ENCODE assay signal across 19 mouse cellular contexts in the genomic region with DNA sequence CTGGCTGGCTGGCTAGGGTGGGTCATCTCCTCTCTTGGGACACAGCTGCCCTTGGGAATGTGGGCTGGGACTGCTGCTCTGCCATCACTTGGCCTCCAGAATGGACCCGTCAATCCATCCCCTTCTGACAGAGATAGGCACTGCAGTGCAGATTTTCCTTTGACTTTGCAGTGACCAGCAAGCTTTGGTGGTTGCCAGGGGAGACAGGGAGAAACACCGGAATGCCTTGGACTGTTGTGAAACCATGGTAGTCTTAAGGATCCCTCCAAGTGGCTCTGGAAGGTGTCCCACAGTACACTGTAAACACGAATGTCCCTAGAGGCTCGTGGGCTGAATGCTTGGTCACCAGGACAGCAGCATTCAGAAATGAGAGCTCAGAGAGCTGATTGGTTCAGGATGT. TPM values are rescaled to one million over a fixed set of nuclear protein-coding genes. Genes with fewer than 3 reads are reported as not detected.
DNase-seq lines count a peak whose midpoint lies in the region; ATAC-seq and TF ChIP-seq lines count a peak whose summit lies in the region.
"Had no signal": no experiment of that assay in that cellular context is flagged by ENCODE, and none has a peak within 500 bp of the region (broad histone marks: within the 10 kb centered on the region; RNA-seq: fewer than 3 reads in every experiment).

No protein-coding gene starts in this region.

- H3K27ac ChIP-seq in heart, postnatal 0 days (ENCODE audit: low read depth): no peak overlapping the region
- H3K27ac ChIP-seq in stomach, embryonic 15.5 days: peak overlapping the region; percentile 40; the same call in 1 of the 2 replicates
- no peak overlapping the region for H3K27ac ChIP-seq in stomach, postnatal 0 days (replicated peaks)
- H3K27ac ChIP-seq: forebrain, embryonic 12.5 days; heart, embryonic 10.5 days; liver, embryonic 14.5 days had no signal

- H3K4me2 ChIP-seq in heart, postnatal 0 days (ENCODE audit: low read depth, low read length): no peak overlapping the region
- H3K4me2 ChIP-seq in stomach, embryonic 15.5 days: no peak overlapping the region
- no peak overlapping the region for H3K4me2 ChIP-seq in stomach, postnatal 0 days (replicated peaks; ENCODE audit: low read depth)
- H3K4me2 ChIP-seq: forebrain, embryonic 12.5 days had no signal

- H3K36me3 ChIP-seq in heart, postnatal 0 days (replicated peaks; ENCODE audit: control insufficient read depth, insufficient read depth, low read length): no peaks in the 10 kb centered on the region
- H3K36me3 ChIP-seq in stomach, embryonic 15.5 days: no peaks in the 10 kb centered on the region
- H3K36me3 ChIP-seq in stomach, postnatal 0 days (ENCODE audit: control insufficient read depth, insufficient read depth, low read length): no peaks in the 10 kb centered on the region
- H3K36me3 ChIP-seq: forebrain, embryonic 12.5 days; G1E; heart, embryonic 10.5 days had no signal

- H3K4me1 ChIP-seq in heart, postnatal 0 days (ENCODE audit: control insufficient read depth, insufficient read depth): 0 out of 2 replicates have a peak, but pooled peaks cover 11% of the 10 kb centered on the region
- peaks cover 16% of the 10 kb centered on the region; the same call in 1 of the 2 replicates for H3K4me1 ChIP-seq in stomach, embryonic 15.5 days
- no peaks in the 10 kb centered on the region for H3K4me1 ChIP-seq in stomach, postnatal 0 days (replicated peaks; ENCODE audit: control insufficient read depth, insufficient read depth)
- H3K4me1 ChIP-seq: forebrain, embryonic 12.5 days had no signal

- no peak overlapping the region for H3K9ac ChIP-seq in heart, postnatal 0 days (replicated peaks; ENCODE audit: low read depth, low read length)
- H3K9ac ChIP-seq in stomach, embryonic 15.5 days: no peak overlapping the region
- H3K9ac ChIP-seq in stomach, postnatal 0 days (ENCODE audit: low read length): no peak overlapping the region
- H3K9ac ChIP-seq: forebrain, embryonic 12.5 days; liver, embryonic 14.5 days had no signal

- H3K4me3 ChIP-seq in heart, postnatal 0 days (ENCODE audit: low read depth, low read length): no peak overlapping the region
- H3K4me3 ChIP-seq in stomach, embryonic 15.5 days (replicated peaks): no peak overlapping the region
- H3K4me3 ChIP-seq in stomach, postnatal 0 days (ENCODE audit: low read depth, low read length): no peak overlapping the region
- H3K4me3 ChIP-seq: forebrain, embryonic 12.5 days; heart, embryonic 10.5 days had no signal

- TF ChIP-seq EP300 in heart, postnatal 0 days (IDR thresholded peaks at IDR 0.05; ENCODE audit: low read depth): no peak
- TF ChIP-seq EP300 in stomach, postnatal 0 days (optimal IDR thresholded peaks at IDR 0.05): no peak

- H3K27me3 ChIP-seq in heart, postnatal 0 days (ENCODE audit: control insufficient read depth, insufficient read depth, low read length): no peaks in the 10 kb centered on the region
- no peaks in the 10 kb centered on the region for H3K27me3 ChIP-seq in stomach, embryonic 15.5 days (replicated peaks)
- H3K27me3 ChIP-seq in stomach, postnatal 0 days (ENCODE audit: control insufficient read depth, insufficient read depth, low read length): no peaks in the 10 kb centered on the region
- H3K27me3 ChIP-seq: forebrain, embryonic 12.5 days had no signal

- WGBS in heart, postnatal 0 days: 37% methylated on average over 4 of the region's 4 CpGs
- 57% methylated on average over 4 of the region's 4 CpGs for WGBS in stomach, embryonic 15.5 days
- 50% methylated on average over 4 of the region's 4 CpGs for WGBS in stomach, postnatal 0 days

- no peaks in the 10 kb centered on the region for H3K9me3 ChIP-seq in heart, postnatal 0 days (replicated peaks; ENCODE audit: control insufficient read depth, low read length)
- no peaks in the 10 kb centered on the region for H3K9me3 ChIP-seq in stomach, embryonic 15.5 days
- H3K9me3 ChIP-seq in stomach, postnatal 0 days (ENCODE audit: control insufficient read depth, low read length): no peaks in the 10 kb centered on the region
- H3K9me3 ChIP-seq: forebrain, embryonic 12.5 days; G1E; heart, embryonic 10.5 days had no signal

- peak; percentile 19 for DNase-seq in heart, postnatal 0 days (ENCODE audit: low spot score)
- DNase-seq in heart, adult 11 months: no peak
- no peak for DNase-seq in stomach, postnatal 0 days (ENCODE audit: low spot score)
- DNase-seq in lung, postnatal 10 days: peak; percentile 84
- no peak for DNase-seq in frontal cortex, postnatal 25 days (ENCODE audit: low spot score in 2 of 2)
- DNase-seq in cerebellum, adult 11-12 months: no peak
- DNase-seq: cerebellum, adult 11 months; right cerebral cortex, postnatal 4 days; thymus, postnatal 36 days had no signal

- ATAC-seq in heart, postnatal 0 days (ENCODE audit: insufficient read depth, low read depth): peak; percentile 42; the same call in 1 of the 2 replicates
- ATAC-seq in stomach, embryonic 15.5 days (ENCODE audit: insufficient read depth, low FRiP score, low read depth): no peak
- no peak for ATAC-seq in stomach, postnatal 0 days (ENCODE audit: low FRiP score, low TSS enrichment)

- TF ChIP-seq CTCF in heart, postnatal 0 days (IDR thresholded peaks at IDR 0.05; ENCODE audit: low read depth): no peak
- TF ChIP-seq CTCF in stomach, postnatal 0 days (IDR thresholded peaks at IDR 0.05; ENCODE audit: low read depth): no peak

RNA-seq across cellular contexts. Expression of gene Otud3, which starts 25.7 kb away (rescaled TPM):
- 5.8 and 12.4 TPM in 2 replicates for total RNA-seq in heart, postnatal 0 days (2014; rRNA removed; ENCODE audit: low replicate concordance)
- 3.5 and 4.1 TPM in 2 replicates for polyA plus RNA-seq in heart, postnatal 0 days (2015; fragmentation: Nextera tagmentation; extraction: Ambion mirVana)
- polyA plus RNA-seq in stomach, embryonic 15.5 days (2015; fragmentation: Nextera tagmentation; extraction: Ambion mirVana): 6.8 and 8.1 TPM in 2 replicates
- polyA plus RNA-seq in stomach, postnatal 0 days (2015; fragmentation: Nextera tagmentation; extraction: Ambion mirVana): 2.4 and 2.6 TPM in 2 replicates

RNA-seq across cellular contexts. Expression of gene Rnf186, which starts 27.4 kb away (rescaled TPM):
- not detected in 2 replicates for total RNA-seq in heart, postnatal 0 days (2014; rRNA removed; ENCODE audit: low replicate concordance)
- 0.10 TPM in 1 of 2 replicates, not detected in the other for polyA plus RNA-seq in heart, postnatal 0 days (2015; fragmentation: Nextera tagmentation; extraction: Ambion mirVana)
- polyA plus RNA-seq in stomach, embryonic 15.5 days (2015; fragmentation: Nextera tagmentation; extraction: Ambion mirVana): 22.7 and 26.1 TPM in 2 replicates
- 17.6 and 24.8 TPM in 2 replicates for polyA plus RNA-seq in stomach, postnatal 0 days (2015; fragmentation: Nextera tagmentation; extraction: Ambion mirVana)
- total RNA-seq: common myeloid progenitor, adult 5-6 weeks; hematopoietic stem cell, adult 5-6 weeks; layer of hippocampus, postnatal 25 days had no signal
- polyA plus RNA-seq: embryonic facial prominence, embryonic 14.5 days; forebrain, embryonic 12.5 days; G1E; limb, embryonic 11.5 days had no signal

RNA-seq across cellular contexts. Expression of gene Tmco4, which starts 33.2 kb away (rescaled TPM):
- total RNA-seq in heart, postnatal 0 days (2014; rRNA removed; ENCODE audit: low replicate concordance): 16.9 and 18.8 TPM in 2 replicates
- polyA plus RNA-seq in heart, postnatal 0 days (2015; fragmentation: Nextera tagmentation; extraction: Ambion mirVana): 6.2 and 7.7 TPM in 2 replicates
- polyA plus RNA-seq in stomach, embryonic 15.5 days (2015; fragmentation: Nextera tagmentation; extraction: Ambion mirVana): 9.2 and 9.4 TPM in 2 replicates
- polyA plus RNA-seq in stomach, postnatal 0 days (2015; fragmentation: Nextera tagmentation; extraction: Ambion mirVana): 10.3 and 10.8 TPM in 2 replicates

Comparison
In these comparisons a context has a peak if more than half of its experiments do, and no peak if none do; other contexts are left out.
1. DNase-seq: peak in heart, postnatal 0 days (single experiment) and lung, postnatal 10 days (single experiment); none in heart, adult 11 months (single experiment), stomach, postnatal 0 days (single experiment), frontal cortex, postnatal 25 days (0 of 2) and cerebellum, adult 11-12 months (single experiment).
2. RNA of gene Rnf186, which starts 27.4 kb away (polyA plus RNA-seq): 17.6 to 24.8 TPM in stomach, postnatal 0 days and 22.7 to 26.1 TPM in stomach, embryonic 15.5 days; 0.10 TPM in heart, postnatal 0 days; every median in the first group is over 10 times any median in the second.